Mouse (Mus musculus) intestine, embryonic 16.5 days (tissue): ENCODE results near the gene Fbxl3. TPM values are rescaled to one million over a fixed set of nuclear protein-coding genes. Genes with fewer than 3 reads are reported as not detected.

Experiments used
- ATAC-seq: fragments of 200-750 bp; cut with Nextera tagmentation; 2 replicates; pipeline ENCODE4 v1.8.0; 2017; ENCODE audit warnings: moderate TSS enrichment, moderate library complexity
- H3K27ac ChIP-seq: fragments of 300-500 bp; sonication (generic); 2 replicates; pipeline ENCODE4 v1.5.1; 2014; ENCODE audit warnings: mild to moderate bottlenecking, low read length
- H3K27me3 ChIP-seq: fragments of 300-500 bp; sonication (generic); replicated peaks from 2 replicates; pipeline ENCODE4 v1.6.1; 2014; ENCODE audit warnings: low read length, control low read depth, mixed read lengths; ENCODE audit not compliant: control insufficient read depth, insufficient read depth
- H3K36me3 ChIP-seq: fragments of 300-500 bp; sonication (generic); 2 replicates; pipeline ENCODE4 v1.6.1; 2014; ENCODE audit warnings: low read length, control low read depth; ENCODE audit not compliant: control insufficient read depth, insufficient read depth
- H3K4me1 ChIP-seq: fragments of 300-500 bp; sonication (generic); 2 replicates; pipeline ENCODE4 v1.6.1; 2014; ENCODE audit warnings: low read length, control low read depth, mixed read lengths; ENCODE audit not compliant: control insufficient read depth, insufficient read depth
- H3K4me2 ChIP-seq: fragments of 300-500 bp; sonication (generic); 2 replicates; pipeline ENCODE4 v1.6.1; 2014; ENCODE audit warnings: low read depth, low read length, control low read depth
- H3K4me3 ChIP-seq: fragments of 300-500 bp; sonication (generic); 2 replicates; pipeline ENCODE4 v1.5.1; 2014; ENCODE audit warnings: mild to moderate bottlenecking, low read length
- H3K9ac ChIP-seq: fragments of 300-500 bp; sonication (generic); 2 replicates; pipeline ENCODE4 v1.6.1; 2014; ENCODE audit warnings: low read depth, low read length
- H3K9me3 ChIP-seq: fragments of 300-500 bp; sonication (generic); 2 replicates; pipeline ENCODE4 v1.6.1; 2016; ENCODE audit warnings: low read length, control low read depth; ENCODE audit not compliant: control insufficient read depth
- WGBS: fragments of 180-500 bp; shearing (Covaris S2); extraction: QIAGEN DNeasy Blood & Tissue Kit; methylation state at CpG from one replicate; pipeline ENCODE4 v1.1.7; 2014; 5-methylcytosine and 5-hydroxymethylcytosine counted together
- polyA plus RNA-seq: library from polyadenylated mRNA; unstranded; fragments of >200 nt; fragmentation: Nextera tagmentation; extraction: Ambion mirVana; gene quantifications from 2 replicates; pipeline ENCODE4 v1.2.1, GENCODE M21; 2015

Fbxl3 gene
- polyA plus RNA-seq, 1 experiment from 2014 or later: 19.0 TPM

DNA sequence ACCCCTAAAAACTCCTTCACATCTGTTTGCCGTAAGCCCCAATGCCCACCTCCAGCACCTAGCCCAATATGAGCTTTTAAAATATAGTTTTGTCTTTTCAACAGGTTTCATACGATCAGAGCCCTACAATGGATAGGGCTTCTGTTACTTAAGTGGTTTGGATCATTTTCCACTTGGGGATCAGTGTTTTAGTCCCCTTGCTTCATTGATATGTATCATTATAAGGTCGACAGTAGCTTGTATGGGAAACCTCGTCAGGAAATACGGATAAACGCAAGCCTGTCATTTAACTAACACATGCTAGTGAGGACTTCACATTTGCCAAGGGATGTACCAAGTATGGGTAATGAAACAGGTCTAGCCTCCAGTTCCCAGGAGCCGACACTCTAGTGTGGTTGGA, 42.8 kb downstream of the Fbxl3 start:
- Histone ChIP-seq H3K27ac (no peak overlapping the region), H3K9ac (no peak overlapping the region), H3K4me1 (no peaks in the 10 kb centered on the region), H3K36me3 (no peaks in the 10 kb centered on the region), H3K4me3 (no peak overlapping the region), H3K4me2 (no peak overlapping the region), H3K9me3 (no peaks in the 10 kb centered on the region), H3K27me3 (no peaks in the 10 kb centered on the region)
- no peak for ATAC-seq
- 89% methylated on average over 7 of the region's 7 CpGs for WGBS

DNA sequence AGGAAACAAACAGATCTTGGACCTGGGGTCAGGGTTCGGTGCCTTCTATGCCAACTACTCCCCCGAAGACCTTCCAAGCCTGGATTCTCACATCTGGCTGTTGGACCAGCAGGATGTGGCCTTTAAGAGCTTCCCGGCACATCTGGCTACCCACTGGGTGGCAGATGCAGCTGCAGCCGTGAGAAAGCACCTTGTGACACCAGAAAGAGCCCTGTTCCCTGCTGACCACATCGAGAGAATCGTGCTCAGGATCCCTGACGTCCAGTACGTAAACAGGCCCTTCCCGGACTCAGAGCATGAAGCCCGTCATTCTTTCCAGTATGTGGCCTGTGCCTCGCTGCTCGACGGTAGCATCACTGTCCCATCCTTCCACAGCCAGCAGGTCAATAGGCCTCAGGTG, 44.6 kb downstream of the Fbxl3 start:
- H3K4me1 ChIP-seq: no peaks in the 10 kb centered on the region
- H3K27ac ChIP-seq: no peak overlapping the region
- no peak overlapping the region for H3K9ac ChIP-seq
- H3K27me3 ChIP-seq: no peaks in the 10 kb centered on the region
- no peaks in the 10 kb centered on the region for H3K9me3 ChIP-seq
- H3K4me3 ChIP-seq: no peak overlapping the region
- ATAC-seq: no peak
- WGBS: 83% methylated on average over 13 of the region's 13 CpGs
- no peak overlapping the region for H3K4me2 ChIP-seq
- no peaks in the 10 kb centered on the region for H3K36me3 ChIP-seq

DNA sequence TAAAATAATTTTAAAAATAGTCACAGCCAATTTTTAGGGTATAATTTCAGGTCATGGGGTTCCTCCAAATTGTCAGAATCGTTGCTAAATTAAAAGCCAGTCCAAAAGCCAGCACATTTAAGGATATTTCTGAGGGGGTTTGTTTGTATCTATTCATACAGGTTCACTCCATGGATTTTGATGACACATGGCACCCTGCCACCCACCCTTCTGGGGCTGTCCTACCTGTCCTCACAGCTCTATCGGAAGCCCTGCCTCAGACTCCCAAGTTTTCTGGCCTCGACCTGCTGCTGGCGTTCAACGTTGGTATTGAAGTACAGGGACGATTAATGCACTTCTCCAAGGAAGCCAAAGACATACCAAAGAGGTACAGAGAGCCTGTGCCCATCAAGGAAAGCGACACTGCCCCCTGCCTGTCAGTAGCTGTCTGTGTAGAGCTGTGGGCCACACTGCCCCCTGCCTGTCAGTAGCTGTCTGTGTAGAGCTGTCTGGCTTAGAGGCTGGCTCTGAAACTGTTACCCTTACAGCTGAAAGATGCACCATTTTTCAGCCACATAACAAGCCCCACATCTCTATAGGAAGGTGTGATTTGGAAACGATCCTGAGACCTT, 48.1 kb downstream of the Fbxl3 start:
- Histone ChIP-seq H3K9me3 (no peaks in the 10 kb centered on the region), H3K27ac (no peak overlapping the region), H3K4me1 (no peaks in the 10 kb centered on the region), H3K27me3 (no peaks in the 10 kb centered on the region), H3K4me3 (no peak overlapping the region), H3K4me2 (no peak overlapping the region), H3K9ac (no peak overlapping the region), H3K36me3 (no peaks in the 10 kb centered on the region)
- peak; percentile 74 for ATAC-seq
- WGBS: 38% methylated on average over 8 of the region's 8 CpGs

DNA sequence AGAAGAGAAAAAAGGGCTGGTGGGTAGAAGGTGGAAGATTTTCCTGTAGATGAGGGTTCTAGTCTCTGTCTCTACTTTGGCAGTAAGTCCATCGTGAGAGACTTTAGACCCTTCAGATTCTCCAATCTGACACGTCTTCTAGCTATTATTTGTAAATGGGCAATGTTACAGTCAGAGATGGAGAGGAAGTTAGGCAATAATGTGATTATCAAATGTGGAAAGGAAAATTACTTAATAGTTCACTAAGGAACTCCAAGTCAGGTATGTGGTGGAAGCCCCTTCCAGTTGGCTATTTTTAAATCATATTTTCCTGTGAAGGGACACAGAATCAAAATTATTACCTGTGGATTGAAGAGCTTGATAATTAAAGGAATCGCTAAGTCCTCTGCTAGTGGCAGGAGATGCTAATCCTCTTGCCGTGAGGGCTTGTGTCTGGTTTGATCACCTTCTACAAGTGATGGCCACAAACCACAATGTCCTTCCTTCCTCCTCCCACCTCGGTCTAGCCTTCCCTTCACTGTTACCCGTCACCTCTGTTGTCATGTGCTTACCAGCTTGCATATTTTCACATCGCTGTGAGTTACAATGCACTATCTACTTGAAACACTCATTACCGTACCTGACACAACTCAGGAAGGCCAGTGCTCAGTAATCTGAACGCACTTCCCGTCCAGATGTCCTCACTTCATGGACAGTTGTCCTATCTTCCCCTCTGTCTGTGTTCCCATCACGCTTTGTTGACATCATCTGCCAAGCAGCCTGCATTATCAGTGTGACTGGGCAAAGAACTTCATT, 50.9 kb downstream of the Fbxl3 start:
- no peak overlapping the region for H3K9ac ChIP-seq
- ATAC-seq: no peak
- 81% methylated on average over 11 of the region's 11 CpGs for WGBS
- no peaks in the 10 kb centered on the region for H3K9me3 ChIP-seq
- H3K27me3 ChIP-seq: no peaks in the 10 kb centered on the region
- no peak overlapping the region for H3K4me3 ChIP-seq
- no peak overlapping the region for H3K4me2 ChIP-seq
- no peaks in the 10 kb centered on the region for H3K4me1 ChIP-seq
- H3K27ac ChIP-seq: no peak overlapping the region
- H3K36me3 ChIP-seq: no peaks in the 10 kb centered on the region

DNA sequence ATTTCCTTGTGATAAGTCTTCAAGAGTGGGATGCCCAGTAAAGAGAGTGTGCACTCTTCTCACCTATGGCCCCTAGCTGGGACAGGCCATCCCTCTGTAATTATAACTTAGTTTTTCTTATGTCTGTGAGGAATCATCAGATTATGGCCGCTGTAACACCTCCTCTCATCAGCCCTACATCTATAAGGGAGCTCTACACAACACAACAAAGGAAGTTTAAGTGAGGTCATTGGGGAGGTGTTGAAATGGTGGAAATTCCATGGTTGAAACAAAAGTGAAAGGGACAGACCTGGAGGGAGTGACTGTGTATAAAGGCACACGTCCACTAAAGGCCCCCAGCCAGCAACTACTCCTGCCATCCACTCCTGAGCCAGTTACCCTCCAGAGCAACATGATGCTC, 52.7 kb downstream of the Fbxl3 start, which contains the start of gene Acod1:
Acod1 (plus strand) TSS at position 301 of the 400 bp plus-strand sequence.
- ATAC-seq: no peak
- 76% methylated on average over 2 of the region's 2 CpGs for WGBS

DNA sequence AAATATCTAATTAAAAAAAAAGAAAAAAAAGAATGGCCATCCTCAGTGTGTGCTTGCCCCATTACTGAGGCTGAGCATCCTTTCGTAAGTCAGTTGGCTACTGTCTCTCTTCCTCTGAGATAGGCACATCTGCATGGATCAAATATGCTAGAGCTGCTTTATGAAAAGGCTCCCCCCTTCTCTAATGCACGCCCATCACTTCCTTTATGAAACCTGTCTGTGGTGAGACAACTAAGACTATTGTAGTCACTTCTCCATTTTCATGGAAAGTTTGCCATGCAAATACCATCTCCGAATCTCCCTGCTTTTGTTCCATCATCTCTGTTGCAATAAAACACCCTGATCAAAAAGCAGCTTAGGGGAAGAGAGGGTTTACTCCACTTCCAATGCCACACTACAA, 62.4 kb downstream of the Fbxl3 start:
- Histone ChIP-seq H3K27me3 (no peaks in the 10 kb centered on the region), H3K4me3 (no peak overlapping the region), H3K27ac (no peak overlapping the region), H3K4me2 (no peak overlapping the region), H3K4me1 (no peaks in the 10 kb centered on the region), H3K9ac (no peak overlapping the region), H3K36me3 (no peaks in the 10 kb centered on the region), H3K9me3 (no peaks in the 10 kb centered on the region)
- 86% methylated on average over 3 of the region's 3 CpGs for whole genome bisulfite sequencing
- no peak for ATAC-seq

More for the DNA sequence above, 52.7 kb downstream of the Fbxl3 start, which contains the start of gene Acod1:
- Histone ChIP-seq H3K27me3 (no peaks in the 10 kb centered on the region), H3K4me3 (no peak within 1 kb of the TSS), H3K4me1 (no peaks in the 10 kb centered on the region), H3K9ac (no peak within 1 kb of the TSS), H3K36me3 (no peaks in the 10 kb centered on the region), H3K4me2 (no peak within 1 kb of the TSS), H3K27ac (no peak within 1 kb of the TSS), H3K9me3 (no peaks in the 10 kb centered on the region)

DNA sequence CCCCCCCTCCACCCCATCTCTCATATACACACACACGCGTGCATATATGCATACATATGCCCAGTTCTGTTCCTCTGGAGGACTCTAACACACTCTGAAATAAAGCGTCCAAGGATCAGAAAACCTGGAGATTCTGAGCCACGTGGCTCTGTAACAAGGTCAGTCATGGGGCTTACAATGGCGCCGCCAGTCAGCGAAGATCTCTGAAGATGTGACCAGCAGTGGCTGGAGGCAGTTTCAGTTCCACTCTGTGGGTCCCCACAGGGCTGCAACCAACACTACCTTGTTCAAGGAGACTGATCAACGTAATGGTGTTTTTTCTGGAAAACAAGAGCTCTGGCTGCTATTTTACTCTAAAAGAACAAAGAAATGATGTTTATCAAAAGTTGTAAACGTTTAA, 65.3 kb downstream of the Fbxl3 start:
- Histone ChIP-seq H3K4me3 (no peak overlapping the region), H3K36me3 (no peaks in the 10 kb centered on the region), H3K9ac (no peak overlapping the region), H3K4me1 (no peaks in the 10 kb centered on the region), H3K9me3 (no peaks in the 10 kb centered on the region), H3K27ac (no peak overlapping the region), H3K4me2 (no peak overlapping the region), H3K27me3 (no peaks in the 10 kb centered on the region)
- WGBS: 80% methylated on average over 9 of the region's 9 CpGs
- no peak for ATAC-seq

DNA sequence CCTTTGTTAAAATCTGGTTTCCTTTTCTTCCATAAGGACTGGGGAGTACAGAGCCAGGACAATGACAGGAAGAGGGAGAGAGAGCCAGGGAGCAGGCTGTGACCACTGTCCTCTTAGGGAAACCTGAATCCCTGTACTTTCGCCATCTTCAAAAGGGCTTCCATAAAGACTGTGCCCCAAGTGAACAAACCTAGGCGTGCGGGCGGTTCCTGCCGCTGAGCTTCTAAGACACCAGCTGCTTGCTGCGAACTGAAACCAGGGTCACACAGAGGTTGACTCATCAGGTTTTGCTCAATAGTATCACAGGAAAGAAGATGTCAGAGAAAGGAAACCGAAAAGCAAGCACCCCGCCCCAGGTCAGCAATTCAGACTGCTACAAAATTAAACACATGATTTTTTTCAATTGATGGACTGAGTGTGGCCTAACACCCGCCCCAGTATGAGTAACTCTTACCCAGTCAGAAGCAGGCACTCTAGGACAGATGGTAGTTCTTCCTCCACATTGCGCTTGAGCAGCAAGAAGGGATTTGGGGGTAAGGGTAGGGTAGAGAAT, 66.0 kb downstream of the Fbxl3 start:
- no peaks in the 10 kb centered on the region for H3K9me3 ChIP-seq
- no peaks in the 10 kb centered on the region for H3K27me3 ChIP-seq
- ATAC-seq: 0 out of 2 replicates have a peak, but pooled peaks have one; percentile 38
- 62% methylated on average over 10 of the region's 10 CpGs for WGBS
- no peak overlapping the region for H3K4me2 ChIP-seq
- no peak overlapping the region for H3K9ac ChIP-seq
- no peaks in the 10 kb centered on the region for H3K36me3 ChIP-seq
- no peaks in the 10 kb centered on the region for H3K4me1 ChIP-seq
- H3K4me3 ChIP-seq: no peak overlapping the region
- H3K27ac ChIP-seq: no peak overlapping the region
